Mouse (Mus musculus): ENCODE results near the gene Padi3.

Padi3 gene

DNA sequence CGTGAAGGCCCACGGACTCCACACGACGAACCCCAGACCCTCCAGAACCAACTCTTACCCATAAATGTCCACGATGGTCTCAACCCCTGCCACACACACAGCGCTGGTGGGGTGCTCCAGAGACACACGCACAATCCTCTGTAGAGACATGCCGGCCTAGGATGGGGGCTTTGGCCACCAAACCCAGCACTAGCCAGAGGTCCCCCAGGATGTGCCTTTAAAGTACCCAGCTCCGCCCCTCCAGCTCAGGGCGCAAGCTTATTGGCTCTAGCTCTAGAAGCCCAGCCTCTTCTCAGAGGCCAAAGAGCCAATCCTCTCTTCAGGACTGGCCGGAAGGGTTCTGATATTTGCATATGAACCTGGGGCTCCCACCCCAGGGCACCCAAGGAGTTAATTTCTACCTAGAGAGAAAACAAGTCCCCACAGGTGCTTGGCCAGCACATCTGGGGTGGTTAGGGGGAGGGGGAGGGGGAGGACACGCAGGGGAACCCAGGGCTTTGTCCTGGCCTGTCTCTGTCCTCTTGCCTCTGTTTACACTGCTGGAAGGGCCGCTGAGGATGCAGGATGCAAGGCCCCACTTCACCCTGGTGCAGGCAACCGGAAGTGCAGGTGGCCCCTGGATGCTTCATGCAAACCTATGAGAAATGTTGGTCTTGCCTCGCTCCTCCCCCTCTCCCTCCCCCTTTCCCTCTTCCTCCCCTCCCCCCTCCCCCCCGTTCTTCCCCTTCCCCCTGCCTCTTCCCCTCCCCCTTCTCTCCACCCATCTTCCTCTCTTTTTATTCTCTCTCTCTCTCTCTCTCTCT is at the start of gene Padi3:
Gene Padi3, minus strand, starts transcription at position 191 of the 803 bp plus-strand sequence.
- no peak for TF ChIP-seq GATA4 (IDR thresholded peaks at IDR 0.05; ENCODE audit: insufficient replicate concordance, low read length)

DNA sequence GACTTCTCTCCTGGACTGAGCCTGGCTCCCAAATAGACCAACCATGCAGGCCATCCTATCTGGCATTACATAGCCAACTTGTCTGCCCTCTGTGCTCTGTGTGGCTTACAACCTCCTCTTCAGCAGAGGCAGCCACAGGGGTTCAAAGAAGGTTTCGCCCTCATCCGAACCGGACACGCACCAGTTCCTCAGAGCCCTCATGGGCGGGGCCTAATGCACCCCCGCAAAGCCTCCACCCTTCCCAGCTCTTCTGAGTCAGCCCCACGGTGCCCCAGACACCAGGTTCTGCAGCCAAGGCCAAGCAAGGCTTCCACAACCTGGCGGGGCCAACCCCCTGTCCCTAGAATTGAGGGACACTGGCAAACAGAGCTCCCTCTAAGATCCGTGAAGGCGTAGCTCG is 48.8 kb upstream of the Padi3 start:
- no peak for TF ChIP-seq GATA4 (IDR thresholded peaks at IDR 0.05; ENCODE audit: insufficient replicate concordance, low read length)

DNA sequence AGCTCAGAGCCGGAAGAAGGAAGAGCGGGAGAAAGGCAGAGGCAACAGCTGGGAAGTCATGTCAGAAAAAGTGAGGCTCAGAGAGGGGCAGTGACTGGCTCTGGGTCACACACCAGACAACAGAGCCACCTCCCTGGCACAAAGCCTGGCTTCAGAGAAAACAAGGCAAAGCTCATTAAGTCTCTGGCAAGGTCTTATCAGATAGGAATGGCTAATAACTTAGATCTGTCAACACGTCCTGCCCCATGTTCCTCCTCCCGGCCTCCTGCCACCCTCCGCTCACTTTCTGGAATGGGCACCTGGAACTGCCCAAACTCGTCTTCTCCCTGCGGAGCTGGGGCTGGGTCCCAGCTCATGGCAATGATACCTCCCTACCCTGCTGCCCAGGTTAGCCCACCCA is 47.4 kb upstream of the Padi3 start:
- TF ChIP-seq GATA4 (IDR thresholded peaks at IDR 0.05; ENCODE audit: insufficient replicate concordance, low read length) = peak; percentile 83; the same call in 1 of the 2 replicates

DNA sequence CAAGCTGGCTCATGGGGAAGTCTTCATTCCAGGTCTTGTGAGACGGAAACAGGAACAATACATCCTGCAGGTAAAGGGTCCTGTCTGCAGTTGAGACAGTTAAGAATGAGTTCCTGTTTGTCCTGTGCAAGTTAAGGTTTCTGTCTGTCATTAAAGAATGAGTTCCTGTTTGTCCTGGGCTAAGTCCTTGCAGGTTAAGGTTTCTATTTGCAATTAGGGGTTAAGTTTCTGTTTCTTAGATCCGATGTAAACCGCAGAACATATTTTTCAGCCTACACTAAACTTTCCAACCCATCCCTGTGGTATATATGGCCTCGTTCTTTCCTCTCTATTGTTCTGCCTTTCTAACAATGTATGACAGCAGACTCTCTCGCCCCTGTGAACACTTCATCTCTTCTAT is 46.6 kb upstream of the Padi3 start:
- TF ChIP-seq GATA4 (IDR thresholded peaks at IDR 0.05; ENCODE audit: insufficient replicate concordance, low read length) = no peak

DNA sequence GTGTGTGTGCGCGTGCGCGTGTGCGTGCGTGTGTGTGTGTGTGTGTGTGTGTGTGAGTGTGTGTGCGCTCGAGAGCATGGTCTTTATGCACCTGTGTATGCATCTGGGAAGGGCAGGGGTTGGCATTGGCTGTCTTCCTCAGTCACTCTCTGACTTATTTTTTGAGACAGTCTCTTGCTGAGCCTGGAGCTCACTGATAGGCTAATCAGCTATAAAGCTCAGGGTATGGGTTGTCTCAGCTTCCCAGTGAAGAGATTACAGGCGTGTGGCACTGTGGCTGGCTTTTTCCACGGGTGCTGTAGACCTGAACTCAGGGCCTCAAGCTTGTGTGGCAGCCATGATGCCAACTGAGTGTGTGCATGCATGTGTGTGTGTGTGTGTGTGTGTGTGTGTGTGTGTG is 44.7 kb upstream of the Padi3 start:
- no peak for TF ChIP-seq GATA4 (IDR thresholded peaks at IDR 0.05; ENCODE audit: insufficient replicate concordance, low read length)

DNA sequence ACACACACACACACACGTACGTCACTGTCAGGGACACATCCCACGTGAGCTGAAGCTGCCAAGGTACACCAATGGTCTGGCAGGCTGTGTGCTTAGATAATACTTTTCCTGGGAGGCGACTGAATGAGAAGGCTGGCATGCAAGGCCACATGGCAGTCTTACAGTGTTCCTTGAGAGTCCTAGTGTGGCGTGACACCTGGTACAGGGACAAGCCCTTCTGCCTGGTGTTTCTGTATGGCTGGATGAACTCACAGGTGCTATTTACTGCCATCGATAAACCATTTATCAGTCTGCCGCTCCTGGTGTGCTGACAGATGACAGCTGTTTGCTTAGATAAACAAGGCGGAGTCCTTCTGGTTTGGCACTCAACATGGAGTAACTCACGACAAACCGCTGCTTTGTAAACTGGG is 44.0 kb upstream of the Padi3 start:
- TF ChIP-seq GATA4 (IDR thresholded peaks at IDR 0.05; ENCODE audit: insufficient replicate concordance, low read length) = no peak

DNA sequence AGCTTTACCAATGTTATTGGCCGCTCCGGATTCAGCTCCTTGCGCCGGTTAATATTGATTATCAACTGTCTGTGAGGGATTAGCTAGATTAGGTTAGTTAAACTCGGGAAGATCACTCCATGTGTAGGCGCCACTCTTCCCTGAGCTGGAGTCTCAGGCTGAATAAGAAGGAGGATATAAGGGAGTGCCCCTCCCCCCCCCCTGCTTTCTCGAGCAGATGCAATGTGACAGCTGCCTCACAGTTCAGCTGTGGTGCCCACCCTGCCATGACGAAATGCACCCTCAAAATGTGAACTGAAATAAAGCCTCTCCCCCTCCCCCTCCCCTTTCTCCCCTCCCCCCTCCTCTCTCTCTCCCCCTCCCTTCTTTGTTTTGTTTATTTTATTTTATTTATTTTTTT is 43.2 kb upstream of the Padi3 start:
- no peak for TF ChIP-seq GATA4 (IDR thresholded peaks at IDR 0.05; ENCODE audit: insufficient replicate concordance, low read length)

DNA sequence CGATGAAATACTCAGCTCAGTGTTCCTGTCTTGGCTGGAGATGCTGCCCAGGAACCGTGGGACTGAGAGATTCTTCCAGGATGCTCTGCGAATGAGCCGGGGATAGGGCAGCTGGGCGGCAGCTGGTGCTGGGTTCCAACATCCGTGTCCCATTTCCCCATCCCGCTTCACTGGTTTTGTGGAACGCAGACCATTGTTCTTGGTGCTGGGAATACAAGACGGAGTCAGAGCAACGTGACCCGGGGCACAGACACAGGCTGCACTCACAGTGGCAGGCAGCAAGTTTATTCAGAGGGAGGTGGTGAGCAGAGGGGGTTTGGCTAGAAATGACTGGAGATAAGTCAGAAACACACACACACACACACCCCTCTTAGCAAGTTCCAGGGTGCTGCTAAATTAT is 38.9 kb upstream of the Padi3 start:
- no peak for TF ChIP-seq GATA4 (IDR thresholded peaks at IDR 0.05; ENCODE audit: insufficient replicate concordance, low read length)

DNA sequence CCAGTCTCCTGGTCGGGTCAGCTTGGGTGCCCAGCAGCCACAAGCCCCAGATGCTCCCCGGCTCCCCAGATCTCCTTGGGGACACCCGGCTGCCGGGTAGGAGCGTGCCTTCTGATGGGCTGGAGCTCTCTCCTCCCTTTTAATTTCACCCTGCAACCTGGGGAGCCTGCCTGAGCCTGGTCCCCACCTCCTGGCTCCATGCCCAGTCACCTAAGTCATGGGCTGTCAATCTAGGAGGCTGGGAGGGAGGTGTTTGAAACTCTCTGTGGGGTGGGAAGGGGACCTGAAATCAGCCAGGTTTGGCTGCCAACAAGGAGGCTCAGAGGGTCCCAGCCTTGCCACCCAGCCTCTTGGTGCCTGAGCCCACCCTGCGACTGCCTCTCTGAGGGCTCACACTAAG is 35.2 kb upstream of the Padi3 start, which contains the start of gene Padi1:
Gene Padi1, minus strand, starts transcription at position 113 of the 400 bp plus-strand sequence.
- TF ChIP-seq GATA4 (IDR thresholded peaks at IDR 0.05; ENCODE audit: insufficient replicate concordance, low read length) = no peak

DNA sequence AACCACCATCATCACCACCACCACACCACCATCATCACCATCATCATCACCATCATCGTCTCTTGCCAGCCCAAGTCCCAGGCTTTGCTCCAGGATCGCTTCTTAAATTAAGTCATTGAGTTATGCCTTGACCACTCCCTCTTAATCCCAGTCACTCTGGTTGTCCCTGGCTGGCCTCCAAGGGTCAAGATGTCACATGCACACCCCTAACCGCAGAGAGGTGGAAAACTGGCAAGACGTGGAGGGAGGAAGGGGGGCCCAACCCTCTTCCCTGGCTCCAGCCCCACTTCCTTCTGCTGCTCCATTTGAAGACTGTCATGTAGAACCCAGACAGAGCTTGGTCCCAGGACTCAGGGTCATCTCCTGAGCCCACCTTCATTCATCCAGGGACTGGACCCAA is 34.5 kb upstream of the Padi3 start:
- TF ChIP-seq GATA4 (IDR thresholded peaks at IDR 0.05; ENCODE audit: insufficient replicate concordance, low read length) = no peak

DNA sequence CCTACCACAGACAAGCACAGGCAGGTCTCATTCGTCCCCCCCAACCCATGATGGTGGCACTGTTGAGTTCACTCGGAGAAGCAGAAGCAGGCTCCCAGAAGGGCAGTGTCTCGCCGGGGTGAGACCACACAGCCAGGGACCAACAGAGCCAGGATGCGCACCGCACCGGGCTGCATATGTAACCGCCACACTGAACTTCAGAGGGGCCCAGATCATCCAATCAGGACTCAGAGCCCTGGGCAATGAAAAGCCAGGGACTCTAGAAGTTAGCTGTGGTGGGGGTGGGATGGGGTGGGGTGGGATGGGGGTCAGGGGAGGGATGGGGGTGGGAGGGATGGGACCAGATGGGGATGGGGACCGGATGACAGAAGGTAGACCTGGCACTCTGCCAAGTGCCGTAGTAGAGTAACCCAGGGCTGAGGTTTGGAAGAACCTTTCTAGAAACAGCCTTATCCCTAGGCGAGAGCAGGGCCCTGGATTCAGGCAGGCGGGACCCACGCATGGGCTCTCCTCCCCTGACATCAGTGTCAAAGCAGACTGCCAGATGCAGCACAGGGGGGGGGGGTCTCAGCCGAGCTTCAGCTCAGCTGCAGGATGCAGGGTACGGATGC is 33.3 kb upstream of the Padi3 start:
- TF ChIP-seq GATA4 (IDR thresholded peaks at IDR 0.05; ENCODE audit: insufficient replicate concordance, low read length) = no peak

DNA sequence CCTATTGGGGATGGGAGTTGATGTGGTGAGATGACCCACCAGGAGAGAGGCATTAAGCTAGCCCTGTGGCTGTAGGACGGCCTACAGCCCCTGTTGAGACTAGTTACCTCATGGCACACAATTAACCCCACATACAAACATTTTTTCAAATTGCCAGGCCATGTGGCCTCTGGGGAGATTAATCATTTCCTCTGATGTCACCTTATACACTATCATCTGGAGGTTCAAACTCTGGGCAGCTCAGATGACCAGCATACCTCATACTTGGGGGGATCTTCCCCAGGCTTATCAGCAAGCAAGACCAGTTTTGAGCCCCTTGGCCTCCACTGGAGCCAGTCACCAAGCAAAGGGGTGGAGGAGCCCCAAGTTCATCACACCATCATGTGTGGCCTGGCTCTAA is 32.5 kb upstream of the Padi3 start:
- TF ChIP-seq GATA4 (IDR thresholded peaks at IDR 0.05; ENCODE audit: insufficient replicate concordance, low read length) = no peak

DNA sequence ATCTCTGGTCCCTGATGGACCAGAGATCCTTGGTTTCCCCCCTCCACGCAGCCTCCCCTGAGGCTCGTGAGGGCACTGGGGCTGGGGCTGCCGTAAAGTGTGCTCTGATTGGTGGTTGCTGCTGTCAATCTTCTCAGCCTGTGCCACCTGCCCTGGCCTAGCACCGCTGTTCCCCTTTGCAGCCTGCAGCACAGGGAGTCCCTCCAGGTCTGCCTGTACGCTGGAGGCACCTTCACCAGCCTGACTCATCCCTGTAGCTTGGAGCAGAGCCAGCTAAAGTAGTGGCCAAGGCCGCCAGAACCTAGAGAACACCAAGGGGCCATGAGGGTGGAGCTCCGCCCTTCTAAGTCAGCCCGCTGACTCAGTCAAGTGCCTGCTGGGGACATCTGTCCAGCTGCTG is 27.4 kb upstream of the Padi3 start:
- no peak for TF ChIP-seq GATA4 (IDR thresholded peaks at IDR 0.05; ENCODE audit: insufficient replicate concordance, low read length)

DNA sequence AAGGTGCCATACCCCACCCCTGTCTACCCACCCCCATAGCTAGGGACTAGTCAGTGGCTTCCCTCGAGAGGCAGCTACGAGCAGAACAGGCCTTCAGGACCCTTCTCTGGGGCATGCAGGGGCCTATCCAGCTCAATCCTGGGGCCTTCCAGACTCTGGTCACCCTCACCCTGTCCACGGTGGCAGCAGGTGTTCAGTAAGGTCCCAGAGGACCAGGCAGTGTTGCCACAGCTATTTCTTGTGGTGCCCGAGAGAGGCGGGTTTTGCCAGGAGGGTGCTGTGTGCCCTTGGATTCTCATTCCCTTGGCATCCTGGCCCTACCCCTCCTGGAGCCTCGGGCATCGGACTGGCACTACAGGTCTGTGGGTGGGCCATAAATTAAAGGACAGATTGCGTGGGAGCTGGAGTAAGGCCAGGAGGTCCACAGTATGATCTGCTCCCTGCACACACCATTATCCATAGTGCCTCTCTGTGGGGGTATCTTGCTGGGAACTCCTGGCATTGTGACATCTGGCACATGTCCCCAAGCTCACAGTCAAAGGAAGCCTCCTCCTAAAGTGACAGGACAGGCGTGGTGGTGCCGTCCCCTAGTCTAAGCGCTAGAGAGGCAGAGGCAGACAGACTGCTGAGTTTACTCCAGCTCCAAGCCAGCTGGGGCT is 25.9 kb upstream of the Padi3 start:
- no peak for TF ChIP-seq GATA4 (IDR thresholded peaks at IDR 0.05; ENCODE audit: insufficient replicate concordance, low read length)

DNA sequence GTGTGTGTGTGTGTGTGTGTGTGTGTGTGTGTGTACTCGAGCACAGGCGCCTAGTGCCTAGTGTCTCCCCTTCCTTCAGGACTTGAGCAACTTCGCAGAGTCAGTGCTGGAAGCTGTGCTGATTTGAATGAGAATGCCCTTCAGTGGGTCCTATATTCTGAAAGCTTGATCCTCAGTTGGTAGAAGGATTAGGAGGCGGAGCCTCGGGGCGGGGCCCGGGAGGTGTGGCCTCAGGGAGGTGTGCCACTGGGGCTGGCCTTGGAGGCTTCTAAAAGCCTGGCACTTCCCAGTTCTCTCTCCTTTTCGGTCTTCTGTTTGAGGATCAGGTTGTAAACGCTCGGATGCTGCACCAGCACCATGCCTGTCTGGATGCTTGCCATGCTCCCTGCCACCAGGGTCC is 25.2 kb upstream of the Padi3 start:
- no peak for TF ChIP-seq GATA4 (IDR thresholded peaks at IDR 0.05; ENCODE audit: insufficient replicate concordance, low read length)

DNA sequence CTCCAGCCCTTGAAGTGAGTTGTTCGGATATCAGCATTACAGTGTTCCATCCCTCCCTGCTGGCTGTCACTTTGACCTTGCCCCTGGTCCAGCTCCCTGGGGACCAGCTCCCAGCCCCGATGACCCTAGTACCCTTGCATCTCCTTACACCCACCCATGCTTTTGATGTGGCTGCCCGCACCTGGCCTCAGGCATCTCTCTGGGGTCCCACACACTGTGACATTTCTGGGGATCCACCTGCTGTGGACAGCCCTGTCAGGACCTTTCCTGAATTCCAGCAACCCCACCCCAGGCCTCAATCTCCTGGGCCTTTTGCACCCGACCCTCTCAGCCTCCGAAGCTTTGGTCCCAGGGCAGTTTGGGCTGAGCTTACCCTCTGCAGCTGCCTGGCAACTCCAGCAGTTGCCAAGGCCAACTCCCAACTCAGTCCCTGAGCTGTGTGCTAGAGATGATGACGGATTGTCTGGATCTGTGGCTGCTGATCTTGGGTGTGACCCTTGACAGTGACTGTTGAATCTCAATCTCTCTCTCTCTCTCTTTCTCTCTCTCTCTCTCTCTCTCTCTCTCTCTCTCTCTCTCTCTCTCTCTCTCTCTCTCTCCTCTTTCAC is 24.0 kb upstream of the Padi3 start:
- TF ChIP-seq GATA4 (IDR thresholded peaks at IDR 0.05; ENCODE audit: insufficient replicate concordance, low read length) = no peak
